Mouse (Mus musculus) inflammation-experienced regulatory T-cells, adult 6 months (primary cell): Measurements from ENCODE around the gene Gm11077. TPM values are rescaled to one million over a fixed set of nuclear protein-coding genes. Genes with fewer than 3 reads are reported as not detected.

Experiments
- ATAC-seq: one replicate; pipeline ENCODE4 v1.8.0; 2017
- polyA plus RNA-seq, 3 experiments: library from polyadenylated mRNA; unstranded; fragments of 100-300 nt; shearing (Covaris generic); gene quantifications; one replicate each; pipeline ENCODE4 v1.2.1; 2017

Gm11077 gene
- not detected for polyA plus RNA-seq

DNA sequence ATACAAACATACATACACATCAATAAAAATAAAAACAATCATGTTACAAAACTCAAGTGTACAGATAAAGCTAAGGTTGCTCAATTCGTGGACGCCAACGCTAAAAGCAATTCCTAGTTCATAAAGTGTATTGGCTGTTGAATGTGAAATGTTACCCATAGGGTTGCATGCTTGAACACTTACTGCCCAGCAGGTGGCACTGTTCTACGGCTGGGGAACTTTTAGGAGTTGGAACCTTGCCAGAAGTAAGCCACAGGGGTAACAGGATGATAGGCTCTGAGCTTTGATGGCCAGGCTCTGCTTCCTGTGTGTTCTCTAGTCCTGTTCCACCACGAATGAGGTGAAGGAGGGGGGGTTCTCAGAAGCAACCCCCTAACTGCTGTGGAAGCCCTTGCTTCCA lies at the start of gene Gm11077:
Gm11077 (plus strand) TSS at position 13 of the 400 bp plus-strand sequence.
- ATAC-seq: no peak

DNA sequence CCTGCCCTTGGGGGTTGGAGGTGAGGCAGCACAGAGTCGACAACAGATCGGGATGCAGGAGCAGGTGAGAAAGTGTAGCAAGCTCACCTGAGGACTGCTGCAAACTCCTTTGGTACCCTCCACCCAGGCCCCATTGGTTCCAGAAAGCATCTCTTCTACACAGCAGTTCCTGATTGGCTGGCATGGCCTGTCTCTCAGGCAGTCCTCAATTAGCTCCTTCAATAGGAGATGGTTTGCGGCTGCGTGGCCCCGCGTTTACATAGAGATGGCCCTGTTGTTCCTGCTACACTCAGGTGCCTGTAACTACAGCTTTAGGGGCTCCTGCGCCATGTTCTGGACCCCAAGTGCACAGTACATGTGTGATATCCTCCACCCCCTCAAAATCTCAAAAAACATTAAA lies 48.4 kb upstream of the Gm11077 start:
- no peak for ATAC-seq

DNA sequence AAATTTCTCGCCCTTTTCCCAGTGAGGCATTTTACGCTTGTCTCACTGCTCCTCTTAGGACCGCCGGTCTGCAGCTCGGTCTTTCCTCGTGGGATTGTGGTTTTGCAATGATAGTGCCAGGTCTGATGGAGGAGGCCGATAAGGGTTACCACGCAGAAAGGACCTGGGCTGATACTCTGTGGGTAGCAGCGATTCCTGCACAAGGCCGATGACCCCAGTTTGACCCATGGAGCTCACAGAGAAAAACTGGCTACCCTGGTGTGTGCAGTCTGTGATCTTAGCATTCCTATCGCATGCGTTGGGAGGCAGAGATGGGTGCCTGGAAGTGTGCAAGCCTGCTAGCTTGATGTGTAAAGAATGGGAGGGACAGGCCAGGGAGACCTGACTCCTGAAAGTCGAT lies 46.3 kb upstream of the Gm11077 start:
- ATAC-seq: no peak

DNA sequence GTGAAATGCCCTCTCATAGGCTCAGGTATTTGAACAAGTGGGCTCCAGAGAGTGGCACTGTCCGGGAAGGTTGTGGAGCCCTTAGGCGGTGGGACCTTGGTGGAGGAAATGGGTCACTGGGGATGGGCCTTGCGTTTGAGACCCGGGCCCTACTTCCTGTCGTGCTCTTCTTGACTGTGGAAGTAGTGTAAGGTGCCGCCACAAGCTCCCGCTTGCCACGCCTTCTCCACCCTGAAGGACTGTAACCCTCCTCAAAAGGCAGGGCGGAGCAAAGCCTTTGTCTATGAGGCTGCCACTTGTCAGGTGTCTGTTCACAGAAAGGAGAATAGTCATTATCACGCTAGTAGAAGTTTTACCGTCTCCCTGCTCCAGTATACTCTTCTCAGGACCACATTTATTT lies 44.7 kb upstream of the Gm11077 start:
- ATAC-seq: peak; percentile 71

DNA sequence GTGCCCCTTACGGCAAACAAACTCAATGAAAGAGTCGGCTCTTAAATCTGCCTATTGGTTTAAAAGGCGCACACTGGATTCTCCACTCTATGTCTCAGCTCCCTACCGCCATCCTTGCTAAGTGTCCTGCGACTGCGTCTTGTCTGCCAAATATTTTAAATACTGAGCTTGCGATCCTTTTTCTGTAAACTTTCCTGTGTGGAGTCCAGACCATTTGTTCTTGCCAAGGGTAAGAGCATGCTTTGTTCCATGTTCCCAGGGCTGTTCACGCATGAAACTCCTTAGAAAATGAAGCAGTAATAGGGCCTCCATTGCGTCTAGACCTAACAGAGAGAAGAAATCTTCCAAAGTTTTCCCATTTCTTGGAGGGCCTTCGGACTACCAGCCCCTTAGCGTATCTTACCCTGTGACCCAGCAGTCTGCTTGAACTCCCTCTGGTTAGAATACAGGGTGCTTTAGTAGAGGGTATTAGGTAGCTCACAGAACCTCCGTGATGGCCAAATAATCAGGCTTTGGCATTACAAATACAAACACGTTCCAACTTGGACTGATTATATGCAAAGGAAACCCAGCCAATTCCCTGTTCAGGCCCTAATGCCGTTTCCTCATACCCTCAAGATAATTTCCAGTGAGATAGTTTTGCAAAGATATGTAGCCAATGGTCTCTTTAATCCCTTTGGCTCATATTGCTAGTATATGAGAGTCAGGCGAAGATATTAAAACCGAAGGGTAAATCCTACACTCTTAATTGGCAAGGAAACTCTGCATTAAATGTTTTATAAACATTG lies 39.3 kb upstream of the Gm11077 start:
- ATAC-seq: no peak

DNA sequence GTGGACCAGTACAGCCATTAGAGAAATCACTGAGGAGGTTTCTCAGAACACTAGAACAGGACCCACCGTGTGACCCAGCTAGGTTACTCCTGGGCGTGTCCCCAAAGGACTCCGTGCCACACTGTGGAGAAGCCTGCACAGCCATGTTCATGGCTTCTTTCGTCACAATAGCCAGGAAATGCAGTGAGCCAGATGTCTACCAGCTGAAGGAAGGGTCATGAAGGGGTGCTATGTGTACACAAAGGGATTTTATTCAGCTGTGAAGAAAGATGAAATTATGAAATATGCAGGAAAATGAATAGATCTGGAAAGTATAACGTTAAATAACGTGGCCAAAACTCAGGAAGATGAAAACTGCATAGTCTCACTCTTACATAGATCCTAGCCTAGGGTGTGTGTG lies 36.9 kb upstream of the Gm11077 start:
- ATAC-seq: no peak

DNA sequence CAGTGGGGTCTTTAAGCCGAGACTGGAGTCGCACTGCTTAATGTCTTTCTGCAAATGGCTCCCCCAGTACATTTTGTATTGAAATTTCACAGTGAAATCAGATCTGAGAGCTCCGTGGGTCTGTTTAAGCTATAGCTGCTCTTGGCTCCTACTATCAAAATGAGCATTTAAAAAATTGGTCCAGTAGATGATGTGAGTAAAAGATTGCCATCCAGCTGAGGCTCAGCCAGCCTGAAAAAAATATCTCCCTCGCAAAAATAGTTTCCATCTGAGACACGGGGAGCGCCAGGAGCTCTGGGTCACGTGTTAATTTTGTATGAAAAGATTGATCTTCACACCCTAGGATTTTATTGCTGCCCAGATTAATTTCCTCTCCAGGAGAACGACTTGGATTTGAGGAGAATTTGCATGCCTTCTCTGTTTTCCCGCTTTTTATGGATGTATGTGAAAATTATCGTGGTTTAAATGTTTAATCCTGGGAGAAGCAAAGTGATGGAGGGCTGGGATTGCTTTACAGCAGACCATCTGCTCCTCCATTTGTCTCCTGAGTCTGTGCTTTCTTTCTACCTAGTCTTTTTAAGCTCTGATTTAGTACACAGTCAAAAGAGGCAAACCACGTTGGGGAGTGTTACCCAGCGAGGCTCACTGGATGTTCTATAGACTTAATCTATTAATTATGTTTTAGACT lies 32.7 kb upstream of the Gm11077 start:
- no peak for ATAC-seq

DNA sequence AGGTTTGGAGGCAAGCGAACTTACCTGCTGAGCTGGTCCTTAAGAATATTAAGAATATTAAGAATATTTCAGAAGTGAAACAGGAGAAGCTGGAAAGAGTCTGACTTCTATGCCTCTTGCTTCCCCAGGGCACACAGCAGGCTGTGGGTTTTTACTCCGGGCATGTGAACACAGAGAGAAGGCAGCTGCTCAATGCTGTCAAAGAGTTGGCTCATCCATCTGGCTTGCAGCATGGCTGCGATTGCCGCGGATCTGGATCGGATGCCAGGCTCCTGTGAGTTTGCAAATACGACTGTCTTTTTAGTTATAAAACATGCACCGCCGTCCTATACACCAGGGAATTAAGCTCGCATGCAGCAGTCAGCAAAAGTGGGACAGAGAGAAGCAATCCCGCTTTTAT lies 31.1 kb upstream of the Gm11077 start:
- ATAC-seq: no peak

DNA sequence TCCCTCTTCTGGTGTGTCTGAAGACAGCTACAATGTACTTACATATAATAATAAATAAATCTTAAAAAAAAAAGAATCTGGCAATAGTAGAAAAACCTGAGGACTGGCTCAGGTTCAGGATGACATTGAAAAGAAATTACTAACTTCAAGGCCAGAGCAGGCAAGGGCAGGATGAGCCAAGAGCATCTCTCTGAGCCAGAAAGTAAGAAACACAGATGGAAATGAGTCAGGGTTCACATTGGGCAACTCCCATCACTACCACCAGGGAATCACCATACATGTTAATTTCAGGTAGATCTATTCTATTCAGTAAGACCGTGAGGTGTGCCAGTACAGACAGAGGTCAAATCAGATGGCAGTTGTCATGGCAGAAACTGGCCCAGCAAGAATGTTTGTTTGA lies 30.5 kb upstream of the Gm11077 start:
- no peak for ATAC-seq

DNA sequence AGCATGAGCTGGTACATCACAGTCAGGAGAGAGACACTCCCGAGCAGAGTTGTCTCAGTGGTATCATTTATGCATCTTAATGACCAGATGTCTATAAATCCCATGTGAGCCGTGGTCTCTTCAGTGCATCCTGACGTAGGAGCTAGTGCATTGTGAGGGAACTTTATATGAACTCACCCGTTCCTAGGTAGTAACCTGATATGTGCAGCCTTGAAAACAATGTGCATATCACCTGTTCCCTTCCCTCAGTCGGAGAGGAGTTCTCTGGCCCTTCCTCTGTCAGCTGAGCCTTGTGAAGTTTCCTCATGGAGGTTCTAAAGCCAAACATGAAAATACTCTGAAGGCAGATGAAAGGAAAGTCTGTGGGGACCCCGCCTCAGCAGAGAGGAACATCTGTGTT lies 27.8 kb upstream of the Gm11077 start:
- ATAC-seq: no peak

DNA sequence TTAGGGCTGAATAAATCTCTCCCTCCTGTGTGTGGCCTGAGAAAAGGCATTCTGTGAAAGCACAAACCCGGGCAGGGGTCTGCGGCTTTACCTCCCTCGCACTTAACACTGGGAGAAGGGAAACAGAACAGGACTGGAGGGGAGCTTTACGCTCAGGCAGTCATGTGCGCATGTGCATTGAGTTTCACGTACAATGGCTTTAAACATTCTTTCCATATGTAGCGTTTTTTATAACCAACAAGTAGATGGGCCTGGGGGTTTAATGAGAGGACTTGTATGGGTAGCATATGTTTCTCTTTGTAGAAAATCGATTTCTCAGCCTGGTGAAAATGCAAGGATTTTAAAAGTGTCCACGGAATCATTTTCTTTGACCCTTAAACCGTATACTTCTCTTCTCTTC lies 24.0 kb upstream of the Gm11077 start:
- no peak for ATAC-seq

DNA sequence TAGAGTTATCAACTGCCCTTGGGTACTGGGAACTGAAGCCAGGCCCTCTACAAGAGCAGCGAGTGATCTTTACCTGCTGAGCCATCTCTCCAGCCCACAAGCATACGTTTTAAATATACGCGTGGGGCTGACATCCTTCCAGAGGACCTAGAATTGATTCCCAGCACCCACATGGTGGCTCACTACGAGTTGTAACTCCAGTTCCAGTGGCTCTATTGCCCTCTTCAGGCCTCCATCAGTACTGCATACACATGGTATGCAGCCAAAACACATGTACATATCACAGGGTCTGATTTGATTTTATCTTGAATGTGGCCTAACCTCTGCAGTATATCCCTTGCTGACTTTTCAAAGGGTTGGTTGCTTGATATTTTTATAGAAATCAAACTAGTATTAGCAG lies 23.0 kb upstream of the Gm11077 start:
- ATAC-seq: no peak

DNA sequence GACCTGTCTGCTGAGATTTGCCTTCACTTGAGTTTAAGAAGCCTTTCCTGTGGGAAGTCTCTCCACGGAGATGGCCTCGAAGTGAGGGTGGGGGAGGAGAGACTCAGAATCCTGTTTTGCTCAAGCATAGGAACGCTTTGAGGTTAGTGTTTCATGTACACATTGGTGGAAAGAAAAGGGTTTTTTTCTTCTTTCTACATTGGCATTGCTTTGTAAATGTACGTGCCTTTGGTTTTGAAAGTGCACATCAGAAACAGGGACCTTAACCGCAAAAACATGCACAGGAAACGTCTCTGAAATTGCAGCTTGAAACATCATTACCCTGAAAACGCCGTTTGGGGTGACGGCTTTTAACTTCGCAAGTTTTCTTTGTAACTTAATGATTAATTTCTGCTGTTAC lies 21.0 kb upstream of the Gm11077 start:
- ATAC-seq: peak; percentile 88

DNA sequence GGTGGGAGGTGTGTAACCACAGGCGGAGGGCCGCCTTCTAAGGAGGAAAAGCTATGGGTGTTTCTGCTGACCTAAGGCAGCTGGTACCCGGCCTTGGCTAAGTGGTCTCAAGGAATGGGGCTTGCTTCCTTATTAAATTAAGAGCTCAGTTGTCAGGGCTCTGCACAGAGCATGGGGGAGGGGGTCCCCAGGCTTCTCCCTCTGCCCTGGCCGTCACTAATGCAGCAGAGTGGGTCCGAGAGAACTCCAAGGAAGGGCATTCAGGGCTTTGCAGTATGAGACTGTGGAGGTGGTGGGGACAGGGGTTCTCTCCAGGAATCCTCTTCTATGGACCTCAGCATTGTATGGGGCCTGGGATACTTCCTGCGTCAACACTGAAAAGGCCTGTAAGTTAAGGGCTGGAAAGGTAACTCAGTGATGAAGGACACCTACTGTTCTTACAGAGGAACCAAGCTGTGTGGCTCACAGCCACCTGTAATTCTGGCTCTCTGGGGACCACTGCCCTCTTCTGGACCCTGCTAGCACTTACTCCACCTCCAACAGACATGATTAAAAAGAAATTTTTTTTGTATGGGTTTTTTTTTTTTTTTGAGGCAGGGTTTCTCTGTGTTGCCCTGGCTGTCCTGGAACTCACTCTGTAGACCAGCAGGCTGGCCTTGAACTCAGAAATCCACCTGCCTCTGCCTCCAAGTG lies 19.5 kb upstream of the Gm11077 start:
- peak; percentile 23 for ATAC-seq

DNA sequence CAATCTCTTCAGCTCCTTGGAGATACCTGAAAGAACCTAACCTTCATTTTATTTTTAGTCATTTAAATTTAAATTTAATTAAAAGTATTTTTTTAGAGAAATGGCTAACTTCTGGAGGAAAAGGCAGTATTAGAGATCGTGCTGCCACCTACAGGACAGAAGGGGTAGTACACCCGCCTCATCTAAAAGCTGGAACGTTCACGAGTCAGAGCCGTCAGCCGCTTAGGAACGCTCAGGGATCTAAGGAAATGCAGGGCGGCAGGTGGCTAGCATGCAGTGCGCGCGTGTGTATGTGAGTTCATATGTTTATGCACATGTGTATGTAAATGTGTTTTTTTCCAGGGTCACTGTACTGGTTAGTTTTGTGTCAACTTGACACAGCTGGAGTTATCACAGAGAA lies 16.3 kb upstream of the Gm11077 start:
- ATAC-seq: no peak

DNA sequence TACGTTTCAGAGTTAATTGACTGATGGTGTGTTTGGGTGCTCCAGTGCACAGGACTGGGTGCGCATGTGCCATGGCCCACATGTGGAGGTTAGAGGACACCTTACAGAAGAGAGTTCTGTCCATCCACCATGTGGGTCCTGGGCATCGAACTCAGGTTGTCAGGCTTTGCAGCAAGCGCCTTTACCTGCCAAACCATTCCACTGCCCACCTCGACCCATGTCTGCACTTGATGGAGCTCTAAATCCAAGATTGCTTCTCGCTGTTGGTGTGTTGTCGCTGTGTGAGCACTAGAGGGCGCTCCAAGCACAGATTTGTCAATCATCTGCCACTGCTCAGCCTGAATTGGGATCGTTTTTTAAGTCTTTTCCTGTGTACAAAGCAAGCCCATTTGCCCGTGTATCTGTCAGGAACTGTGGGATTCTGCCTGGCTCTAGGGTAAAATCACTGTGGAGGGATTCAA lies 14.1 kb upstream of the Gm11077 start:
- peak; percentile 84 for ATAC-seq

DNA sequence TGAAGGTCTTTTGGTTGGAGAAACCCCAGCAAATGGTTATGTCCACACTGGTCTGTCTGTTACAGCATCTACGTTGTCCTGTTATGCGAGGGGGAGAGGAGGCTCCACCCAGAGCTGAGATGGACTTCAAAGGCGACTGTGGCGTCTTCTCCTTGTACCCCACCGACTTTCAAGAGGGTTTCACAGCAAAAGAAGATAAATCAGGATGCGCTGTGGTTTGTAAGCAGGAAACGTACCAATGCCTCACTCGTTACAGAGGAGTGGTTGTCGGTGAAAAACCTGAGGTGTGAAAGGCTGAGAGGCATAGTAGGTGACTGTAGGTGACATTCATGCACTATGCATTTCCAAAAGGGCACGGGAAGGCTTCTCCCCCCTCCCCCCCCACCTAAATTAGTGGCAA lies 7.0 kb upstream of the Gm11077 start:
- ATAC-seq: peak; percentile 76

DNA sequence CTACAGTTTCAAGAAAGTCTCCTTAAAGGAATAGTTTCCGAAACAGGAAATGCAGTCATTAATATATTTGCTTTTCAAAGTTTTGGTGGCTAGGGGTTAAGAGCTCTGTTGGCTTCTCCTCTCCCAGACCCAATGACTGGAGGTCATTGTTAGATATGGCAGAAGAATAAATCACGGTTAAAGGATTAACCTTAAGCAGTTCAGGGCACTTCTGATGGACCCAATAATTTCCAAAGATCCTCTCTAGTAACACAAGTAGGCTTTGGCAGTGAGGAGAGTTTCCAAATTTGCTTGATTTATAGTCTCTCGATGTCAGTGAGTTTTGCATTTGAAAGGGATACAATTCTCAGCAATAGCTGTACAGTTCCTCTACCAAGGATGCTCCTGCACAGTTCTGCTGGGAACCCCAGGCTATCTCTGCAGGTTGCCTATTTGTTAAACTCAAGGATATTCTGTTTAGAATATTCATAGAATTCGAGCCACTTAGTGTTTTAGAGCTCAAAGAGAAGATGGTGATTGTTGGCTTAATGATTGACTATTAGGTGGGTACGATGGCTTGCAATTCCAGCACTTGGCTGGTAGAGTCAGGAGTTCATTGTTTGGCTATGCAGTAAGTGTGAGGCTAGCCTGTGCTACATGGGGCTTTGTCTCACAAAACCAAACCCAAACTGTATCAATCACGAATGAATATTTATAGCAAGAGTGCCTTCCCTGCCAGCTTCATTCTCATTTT lies 1.8 kb downstream of the Gm11077 start:
- ATAC-seq: no peak

DNA sequence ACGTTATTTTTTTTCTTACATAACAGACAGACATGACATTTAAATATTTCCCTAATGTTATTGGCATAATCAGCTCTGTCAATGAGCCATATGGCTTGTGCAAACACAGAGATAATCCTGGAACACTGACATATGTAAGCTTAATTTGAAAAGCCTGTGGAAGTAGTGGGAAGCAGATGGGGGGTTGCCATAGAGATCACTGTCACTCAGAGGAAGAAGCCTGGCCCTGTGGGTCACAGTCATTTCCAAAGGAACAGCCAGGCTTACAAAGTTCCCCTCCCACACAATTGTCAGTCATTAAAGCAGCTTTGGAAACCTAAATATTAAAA lies 2.3 kb downstream of the Gm11077 start:
- ATAC-seq: no peak

DNA sequence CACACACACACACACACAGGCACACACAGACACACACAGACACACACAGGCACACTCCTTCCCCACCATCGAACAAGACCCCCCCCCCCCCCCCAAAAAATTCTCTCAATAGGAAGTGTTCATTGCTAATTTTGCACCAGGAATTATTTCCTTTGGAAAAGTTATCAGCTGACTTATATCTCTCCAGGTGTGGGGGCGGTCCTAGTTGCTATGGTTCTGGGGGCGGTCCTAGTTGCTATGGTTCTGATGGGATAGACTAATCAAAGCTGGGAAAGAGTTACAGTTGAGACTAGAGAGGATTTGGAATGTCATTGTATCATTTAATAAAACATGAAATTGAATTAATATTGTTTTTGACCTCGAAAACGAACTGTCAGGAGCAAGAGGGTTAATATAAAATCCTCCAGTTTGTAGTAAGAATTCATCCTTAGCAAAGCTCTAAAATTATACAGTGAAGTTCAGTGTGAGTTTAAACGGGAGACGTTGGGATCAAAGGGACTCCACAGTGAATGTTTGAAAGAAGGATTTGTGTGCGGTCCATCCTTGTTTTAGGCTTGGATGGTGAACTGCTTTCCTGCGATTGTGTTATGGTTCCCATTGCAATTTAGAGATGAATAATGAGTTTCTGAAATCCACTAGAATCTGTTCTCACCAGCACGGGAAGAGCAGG lies 4.0 kb downstream of the Gm11077 start:
- no peak for ATAC-seq

DNA sequence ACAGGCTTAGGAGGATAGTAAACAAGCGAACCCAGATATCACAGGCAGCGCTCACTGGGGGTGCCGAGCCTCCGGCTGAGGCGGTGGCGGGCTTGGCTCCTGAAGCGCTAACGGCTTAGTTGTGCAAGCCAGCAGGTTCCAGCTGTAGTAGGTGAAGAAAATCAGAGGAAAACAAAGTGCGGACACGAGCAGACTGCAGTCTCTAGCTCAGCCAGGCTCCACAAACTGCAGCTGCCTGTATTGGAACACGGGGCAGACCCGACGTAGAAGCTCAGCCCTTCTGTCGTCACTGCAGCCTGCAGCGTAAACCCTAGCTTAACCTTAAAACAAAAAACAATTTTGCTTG lies 4.5 kb downstream of the Gm11077 start:
- ATAC-seq: no peak

DNA sequence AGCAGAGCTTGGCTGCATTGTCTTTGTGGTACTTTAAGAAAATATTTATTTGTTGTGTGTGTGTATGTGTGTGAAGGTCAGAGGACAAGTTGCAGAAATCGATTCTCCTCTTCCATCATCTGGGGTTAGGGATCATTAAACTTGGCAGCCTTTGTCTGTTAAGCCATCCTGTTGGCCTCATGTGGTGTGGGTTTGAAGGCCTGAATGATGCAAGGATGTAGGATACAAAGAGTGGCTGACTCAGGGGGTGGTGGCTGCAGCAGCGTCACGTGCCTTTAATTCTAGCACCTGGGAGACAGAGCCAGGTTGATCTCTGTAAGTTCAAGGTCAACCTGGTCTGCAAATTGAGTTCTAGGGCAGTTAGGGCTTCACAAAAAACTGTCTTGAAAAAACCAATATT lies 16.5 kb downstream of the Gm11077 start:
- no peak for ATAC-seq

DNA sequence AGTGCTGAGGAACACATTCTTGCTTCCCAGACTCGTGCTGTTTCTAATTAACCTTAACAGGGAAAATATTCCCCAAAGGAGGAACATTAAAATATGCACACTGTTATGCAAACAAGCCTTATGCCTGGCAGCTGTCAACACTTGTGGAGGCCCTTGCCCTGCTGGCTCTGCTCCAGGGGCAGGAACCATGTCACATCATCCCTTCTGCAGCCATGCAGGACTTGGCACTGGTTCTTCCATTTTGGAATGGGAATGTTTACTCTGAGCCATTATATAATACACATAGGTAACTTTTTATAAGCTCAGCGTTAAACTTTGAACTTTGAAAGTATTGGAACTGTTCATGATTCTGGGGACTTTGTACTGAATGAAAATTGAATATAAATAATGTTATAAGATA lies 18.5 kb downstream of the Gm11077 start:
- no peak for ATAC-seq
